Comparison of ENCODE assay signal across 17 mouse cellular contexts in genomic region chr6:128029517-128030348, GRCm38 (mm10).
DNase-seq lines count a peak whose midpoint lies in the region; ATAC-seq lines count a peak whose summit lies in the region.
"Had no signal": no experiment of that assay in that cellular context is flagged by ENCODE, and none has a peak within 500 bp of the region (broad histone marks: within the 10 kb centered on the region; RNA-seq: fewer than 3 reads in every experiment).

No protein-coding gene starts in this region.

- no peak overlapping the region for H3K27ac ChIP-seq in heart, embryonic 13.5 days (replicated peaks)
- no peak overlapping the region for H3K27ac ChIP-seq in kidney, embryonic 15.5 days
- H3K27ac ChIP-seq: embryonic facial prominence, embryonic 15.5 days; liver, embryonic 13.5 days had no signal

- ATAC-seq in heart, embryonic 13.5 days (ENCODE audit: extremely low read depth, insufficient number of reproducible peaks, low FRiP score, low TSS enrichment), result no peak
- ATAC-seq in kidney, embryonic 15.5 days (replicated peaks; ENCODE audit: low FRiP score), result no peak
- ATAC-seq: lung, postnatal 0 days had no signal

- H3K9ac ChIP-seq in heart, embryonic 13.5 days, result peak overlapping the region; percentile 29; the same call in 1 of the 2 replicates
- no peak overlapping the region; the same call in 1 of the 2 replicates for H3K9ac ChIP-seq in kidney, embryonic 15.5 days
- H3K9ac ChIP-seq: embryonic facial prominence, embryonic 15.5 days; heart, embryonic 12.5 days; liver, embryonic 13.5 days had no signal

- H3K4me3 ChIP-seq in heart, embryonic 13.5 days, result no peak overlapping the region
- no peak overlapping the region for H3K4me3 ChIP-seq in kidney, embryonic 15.5 days (replicated peaks)
- H3K4me3 ChIP-seq: embryonic facial prominence, embryonic 15.5 days; heart, embryonic 12.5 days; liver, embryonic 13.5 days; midbrain, embryonic 10.5 days had no signal

- peaks cover 82% of the 10 kb centered on the region for H3K4me1 ChIP-seq in heart, embryonic 13.5 days
- H3K4me1 ChIP-seq in kidney, embryonic 15.5 days, result peaks cover 24% of the 10 kb centered on the region

- peaks cover 14% of the 10 kb centered on the region for H3K36me3 ChIP-seq in heart, embryonic 13.5 days
- H3K36me3 ChIP-seq in kidney, embryonic 15.5 days, result no peaks in the 10 kb centered on the region
- H3K36me3 ChIP-seq: embryonic facial prominence, embryonic 15.5 days; liver, embryonic 13.5 days; midbrain, embryonic 10.5 days had no signal

- no peak overlapping the region for H3K4me2 ChIP-seq in heart, embryonic 13.5 days
- no peak overlapping the region for H3K4me2 ChIP-seq in kidney, embryonic 15.5 days
- H3K4me2 ChIP-seq: embryonic facial prominence, embryonic 15.5 days; heart, embryonic 12.5 days; liver, embryonic 13.5 days had no signal

- DNase-seq in cerebellum, adult 11-12 months, result peak; percentile 55
- DNase-seq in cerebellum, adult 9-10 months, result no peak
- DNase-seq in heart, postnatal 36 days, result no peak
- DNase-seq in kidney, postnatal 36 days, result peak; percentile 39 to 40
- DNase-seq in right cerebral cortex, postnatal 14 days, result no peak
- no peak for DNase-seq in adrenal gland, postnatal 25 days
- DNase-seq: adrenal gland, adult 2 months; cerebellum, postnatal 36 days; liver, embryonic 13.5 days; right cerebral cortex, postnatal 25 days; thymus, adult 2 months had no signal

- 82% methylated on average over 9 of the region's 9 CpGs for WGBS in heart, embryonic 13.5 days
- WGBS in kidney, embryonic 15.5 days, result 88% methylated on average over 9 of the region's 9 CpGs

- intact Hi-C loops in heart, postnatal 36 days (cut with DNase I), result loop anchor here (5.0 kb wide), 1 partner anchor 42 kb away; no protein-coding TSS in a partner anchor

- H3K9me3 ChIP-seq in heart, embryonic 13.5 days, result no peaks in the 10 kb centered on the region
- no peaks in the 10 kb centered on the region for H3K9me3 ChIP-seq in kidney, embryonic 15.5 days (replicated peaks)
- H3K9me3 ChIP-seq: embryonic facial prominence, embryonic 15.5 days; heart, embryonic 12.5 days; liver, embryonic 13.5 days; midbrain, embryonic 10.5 days had no signal

- no peaks in the 10 kb centered on the region for H3K27me3 ChIP-seq in heart, embryonic 13.5 days (replicated peaks)
- H3K27me3 ChIP-seq in kidney, embryonic 15.5 days, result peaks cover 5% of the 10 kb centered on the region; the same call in 1 of the 2 replicates
- H3K27me3 ChIP-seq: embryonic facial prominence, embryonic 15.5 days; heart, embryonic 12.5 days had no signal

Comparison
In these comparisons a context has a peak if more than half of its experiments do, and no peak if none do; other contexts are left out.
1. DNase-seq: peak in cerebellum, adult 11-12 months (single experiment) and kidney, postnatal 36 days (2 of 2); none in cerebellum, adult 9-10 months (single experiment), heart, postnatal 36 days (0 of 2), right cerebral cortex, postnatal 14 days (single experiment) and adrenal gland, postnatal 25 days (single experiment).